Mouse (Mus musculus): ENCODE results near the gene Gdf5.

The Gdf5 gene

GRCm38 (mm10) chr2:155945124-155945523 lies at the start of gene Gdf5:
Gene Gdf5 (minus strand): TSS chr2:155945367.
- DNase-seq = no peak

- no peak for DNase-seq
These were observed 46.7 kb upstream of the Gdf5 start for GRCm38 (mm10) chr2:155991863-155992321.

- DNase-seq = no peak
These were observed 46.0 kb upstream of the Gdf5 start for GRCm38 (mm10) chr2:155991151-155991550.

GRCm38 (mm10) chr2:155989085-155989484 lies 43.9 kb upstream of the Gdf5 start:
- peak; percentile 72 for DNase-seq

- no peak for DNase-seq
These were observed 42.0 kb upstream of the Gdf5 start for GRCm38 (mm10) chr2:155987131-155987530.

- DNase-seq = no peak
These were observed 40.6 kb upstream of the Gdf5 start for GRCm38 (mm10) chr2:155985776-155986175.

- DNase-seq = no peak
These were observed 34.3 kb upstream of the Gdf5 start for GRCm38 (mm10) chr2:155979328-155979991.

- peak; percentile 17 for DNase-seq
These were observed 29.0 kb upstream of the Gdf5 start for GRCm38 (mm10) chr2:155974087-155974731.

DNA sequence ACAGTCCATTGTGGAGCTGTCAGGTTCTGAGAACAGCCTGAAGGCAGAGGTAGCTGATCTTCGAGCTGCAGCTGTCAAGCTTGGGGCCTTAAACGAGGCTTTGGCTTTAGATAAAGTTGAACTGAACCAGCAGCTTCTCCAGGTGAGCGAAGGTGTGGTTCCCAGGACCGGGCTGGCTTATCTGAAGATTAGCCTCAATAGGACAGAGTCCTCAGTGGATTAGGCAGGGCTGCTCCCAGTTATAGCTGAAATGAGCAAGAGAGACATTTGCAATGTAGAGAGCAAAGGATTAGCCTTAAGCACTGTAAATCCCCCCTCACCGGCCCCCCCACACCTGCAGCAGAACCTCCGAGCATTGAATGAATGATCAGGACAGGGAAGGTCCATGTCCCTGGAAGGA lies 28.2 kb upstream of the Gdf5 start:
- DNase-seq = peak; percentile 58

- DNase-seq = peak; percentile 69
These were observed 17.8 kb upstream of the Gdf5 start for GRCm38 (mm10) chr2:155962991-155963390.

GRCm38 (mm10) chr2:155961862-155962261 lies 16.7 kb upstream of the Gdf5 start:
- no peak for DNase-seq

DNA sequence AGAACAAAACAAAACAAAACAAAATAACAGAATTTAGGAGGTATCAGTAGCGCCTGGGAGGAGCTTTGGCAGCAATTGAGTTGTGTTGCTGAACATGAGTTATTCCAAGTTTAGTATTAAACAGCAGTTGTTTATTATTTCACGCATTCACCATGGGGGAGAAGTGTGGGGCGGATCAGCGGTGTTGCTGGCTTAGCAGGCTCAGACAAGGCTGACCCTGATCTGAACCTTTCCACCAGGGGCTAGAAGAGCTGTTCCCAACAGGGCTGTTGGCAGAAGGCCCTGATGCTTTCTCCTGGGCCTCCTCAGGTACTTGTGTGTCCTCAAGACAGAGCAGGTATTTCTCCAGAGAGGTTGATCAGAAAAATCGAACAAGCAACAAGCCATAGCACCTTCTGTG lies 14.8 kb upstream of the Gdf5 start:
- no peak for DNase-seq

DNA sequence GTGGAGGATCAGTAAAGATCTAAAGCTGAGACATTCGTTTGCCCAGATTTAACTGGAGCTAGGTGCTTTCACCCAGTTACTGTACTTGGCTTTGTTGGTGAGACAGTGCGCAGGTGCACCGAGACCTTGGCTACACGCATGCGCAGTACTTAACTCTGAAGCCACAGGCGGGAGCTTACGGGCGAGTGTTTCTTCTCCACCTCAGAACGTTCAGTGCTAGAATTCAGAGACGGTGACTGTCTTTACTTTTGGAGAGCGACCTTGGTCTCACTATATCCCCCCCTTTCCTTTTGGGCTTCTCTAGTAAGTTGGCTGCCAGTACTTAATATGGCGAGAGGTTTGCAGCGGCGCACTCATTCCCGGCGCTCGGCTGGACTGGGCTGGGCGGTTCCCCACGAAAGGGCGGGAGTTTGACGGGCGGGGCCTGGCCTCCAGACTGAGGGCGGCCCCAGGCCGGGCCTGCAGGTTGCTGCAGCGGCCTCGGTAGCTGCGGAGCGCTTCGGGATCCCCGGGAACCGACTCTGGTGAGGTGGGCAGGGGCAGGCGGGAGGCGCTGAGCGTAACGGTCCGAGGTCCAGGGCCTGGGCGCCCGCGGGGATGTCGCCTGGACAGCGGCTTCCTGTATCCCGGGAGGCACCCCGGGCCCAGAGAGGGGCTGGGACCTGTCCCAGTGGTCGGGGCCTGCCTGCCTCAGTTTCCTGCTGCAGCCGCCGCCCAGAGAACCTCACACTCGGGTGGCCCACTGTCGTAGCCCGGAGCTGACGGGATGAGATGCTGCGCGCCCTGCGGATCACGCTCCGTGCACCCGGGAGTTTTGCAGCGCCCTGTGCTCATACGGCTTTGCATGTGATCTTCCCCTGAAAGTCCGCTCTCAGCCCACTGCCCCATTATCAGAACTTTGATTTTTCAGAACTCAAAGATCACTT lies 11.2 kb upstream of the Gdf5 start, which contains the start of gene Cep250:
Gene Cep250, plus strand, starts transcription at position 325 of the 926 bp plus-strand sequence.
- peak; percentile 95 for DNase-seq

- DNase-seq = peak; percentile 75
These were observed 6.8 kb upstream of the Gdf5 start for GRCm38 (mm10) chr2:155952006-155952405.

DNA sequence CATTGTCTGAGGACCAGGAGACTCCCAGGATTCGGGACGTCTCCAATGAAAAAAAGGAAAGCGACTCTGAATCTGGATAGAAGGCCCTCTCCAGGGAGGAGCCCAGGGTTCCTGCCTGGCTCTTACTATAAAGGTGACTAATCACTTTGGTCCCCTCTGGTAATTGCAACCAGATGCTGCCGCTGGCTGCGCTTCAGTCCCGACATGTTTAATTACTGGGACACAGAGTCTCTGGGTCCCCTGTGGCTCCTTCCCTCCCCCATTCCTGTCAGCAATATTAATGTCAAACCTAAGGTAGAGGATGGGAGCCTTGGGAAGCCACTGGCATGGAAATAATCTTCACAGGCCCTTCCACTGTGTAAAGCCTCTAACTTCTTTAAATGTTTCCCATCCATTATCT lies 4.2 kb upstream of the Gdf5 start:
- DNase-seq = no peak

DNA sequence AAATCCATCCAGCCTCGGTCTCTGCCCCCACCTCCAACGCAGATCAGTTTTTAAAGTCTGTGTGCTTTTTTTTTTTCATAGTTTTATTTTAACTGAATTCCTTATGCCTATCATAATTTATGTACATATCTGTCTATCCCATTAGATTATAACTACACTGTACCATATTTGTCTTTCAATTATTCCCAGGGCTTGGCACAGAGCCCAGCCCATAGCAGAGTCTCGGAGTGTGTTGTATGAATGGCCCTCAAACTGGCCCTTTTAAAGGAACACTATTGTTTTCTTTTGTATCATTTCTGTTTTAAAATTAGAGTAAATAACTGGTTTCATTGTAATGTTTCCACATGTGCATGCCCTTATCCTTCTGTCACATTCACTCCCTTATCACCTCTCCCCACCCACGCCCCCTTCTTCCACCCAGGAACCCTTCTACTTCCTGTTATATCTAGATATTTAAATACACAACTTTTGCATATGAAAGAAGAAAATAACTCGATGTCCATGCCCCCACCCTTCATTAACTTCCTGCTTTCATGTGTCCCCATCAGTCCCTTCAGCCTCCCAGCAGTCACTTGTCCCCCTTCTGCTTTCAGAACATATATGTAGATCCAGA lies 2.3 kb upstream of the Gdf5 start:
- DNase-seq = no peak

- DNase-seq = no peak
These were observed 1.3 kb upstream of the Gdf5 start for GRCm38 (mm10) chr2:155946499-155946898.

GRCm38 (mm10) chr2:155946069-155946468 lies 902 bp upstream of the Gdf5 start:
- peak; percentile 82 for DNase-seq

GRCm38 (mm10) chr2:155945580-155945979 lies 413 bp upstream of the Gdf5 start:
- no peak for DNase-seq

GRCm38 (mm10) chr2:155944685-155945084 lies 482 bp downstream of the Gdf5 start:
- DNase-seq = no peak

GRCm38 (mm10) chr2:155943463-155943862 lies 1.7 kb downstream of the Gdf5 start:
- peak; percentile 77 for DNase-seq

GRCm38 (mm10) chr2:155941697-155942442 lies 3.3 kb downstream of the Gdf5 start:
- no peak for DNase-seq
